Mouse (Mus musculus) heart, embryonic 12.5 days (tissue): ENCODE measurements around the gene Syt16. TPM values are rescaled to one million over a fixed set of nuclear protein-coding genes. Genes with fewer than 3 reads are reported as not detected.
A peak's percentile ranks its signal among the peaks of the same experiment; 100 is the strongest.

Experiments used
- ATAC-seq: fragments of 200-750 bp; cut with Nextera tagmentation; 2 replicates; pipeline ENCODE4 v1.8.0; 2017; ENCODE audit warnings: moderate TSS enrichment, moderate library complexity; ENCODE audit not compliant: insufficient number of reproducible peaks, low FRiP score
- H3K27ac ChIP-seq: fragments of 300-500 bp; sonication (generic); 2 replicates; pipeline ENCODE4 v1.5.1; 2016; ENCODE audit warnings: mild to moderate bottlenecking, moderate library complexity; ENCODE audit not compliant: poor library complexity, severe bottlenecking
- H3K27me3 ChIP-seq: fragments of 300-500 bp; sonication (generic); replicated peaks from 2 replicates; pipeline ENCODE4 v1.6.1; 2016; ENCODE audit warnings: mild to moderate bottlenecking, moderate library complexity
- H3K36me3 ChIP-seq: fragments of 300-500 bp; sonication (generic); 2 replicates; pipeline ENCODE4 v1.6.1; 2016; ENCODE audit warnings: mild to moderate bottlenecking, moderate library complexity
- H3K4me1 ChIP-seq: fragments of 300-500 bp; sonication (generic); replicated peaks from 2 replicates; pipeline ENCODE4 v1.6.1; 2016; ENCODE audit warnings: mild to moderate bottlenecking
- H3K4me2 ChIP-seq: fragments of 300-500 bp; sonication (generic); 2 replicates; pipeline ENCODE4 v1.6.1; 2016; ENCODE audit warnings: mild to moderate bottlenecking, moderate library complexity
- H3K4me3 ChIP-seq: fragments of 300-500 bp; sonication (generic); 2 replicates; pipeline ENCODE4 v1.5.1; 2016; ENCODE audit warnings: mild to moderate bottlenecking
- H3K9ac ChIP-seq: fragments of 300-500 bp; sonication (generic); 2 replicates; pipeline ENCODE4 v1.6.1; 2016; ENCODE audit warnings: mild to moderate bottlenecking, moderate library complexity
- H3K9me3 ChIP-seq: fragments of 300-500 bp; sonication (generic); replicated peaks from 2 replicates; pipeline ENCODE4 v1.6.1; 2016; ENCODE audit warnings: mild to moderate bottlenecking, moderate library complexity
- WGBS: fragments of 180-500 bp; shearing (Covaris S2); methylation state at CpG from one replicate; pipeline ENCODE4 v1.1.7; 2016; 5-methylcytosine and 5-hydroxymethylcytosine counted together
- polyA plus RNA-seq: library from polyadenylated mRNA; unstranded; fragments of >200 nt; fragmentation: Nextera tagmentation; extraction: Ambion mirVana; gene quantifications from 2 replicates; pipeline ENCODE4 v1.2.1, GENCODE M21; 2016

The Syt16 gene
- polyA plus RNA-seq, 1 experiment from 2014 or later = 0.33 TPM

GRCm38 (mm10) chr12:74282846-74283245, 285.4 kb downstream of the Syt16 start:
- Histone ChIP-seq H3K36me3 (no peaks in the 10 kb centered on the region), H3K4me1 (peaks cover 5% of the 10 kb centered on the region; the same call in 1 of the 2 replicates), H3K9me3 (0 out of 2 replicates have a peak, but pooled peaks cover 3% of the 10 kb centered on the region), H3K27ac (no peak overlapping the region), H3K27me3 (peaks cover 28% of the 10 kb centered on the region), H3K9ac (no peak overlapping the region), H3K4me3 (no peak overlapping the region), H3K4me2 (no peak overlapping the region)
- WGBS = 60% methylated on average over 1 of the region's 1 CpGs
- no peak for ATAC-seq

- Histone ChIP-seq H3K9ac (peak overlapping the region; percentile 37), H3K27ac (no peak overlapping the region), H3K4me3 (peak overlapping the region; percentile 46), H3K36me3 (no peaks in the 10 kb centered on the region), H3K4me2 (peak overlapping the region; percentile 90), H3K4me1 (peaks cover 5% of the 10 kb centered on the region; the same call in 1 of the 2 replicates), H3K27me3 (peaks cover 28% of the 10 kb centered on the region), H3K9me3 (0 out of 2 replicates have a peak, but pooled peaks cover 3% of the 10 kb centered on the region)
- peak; percentile 91 for ATAC-seq
- 1% methylated on average over 49 of the region's 49 CpGs for WGBS
Measured at GRCm38 (mm10) chr12:74284020-74284684, 286.7 kb downstream of the Syt16 start.

GRCm38 (mm10) chr12:74284685-74285054, 287.2 kb downstream of the Syt16 start:
- ATAC-seq = no peak
- Histone ChIP-seq H3K4me2 (peak overlapping the region; percentile 90), H3K4me3 (peak overlapping the region; percentile 46), H3K4me1 (peaks cover 5% of the 10 kb centered on the region; the same call in 1 of the 2 replicates), H3K9me3 (0 out of 2 replicates have a peak, but pooled peaks cover 3% of the 10 kb centered on the region), H3K9ac (0 out of 2 replicates have a peak overlapping the region, but pooled peaks have one; percentile 37), H3K27me3 (peaks cover 28% of the 10 kb centered on the region), H3K36me3 (no peaks in the 10 kb centered on the region), H3K27ac (no peak overlapping the region)
- 5% methylated on average over 11 of the region's 11 CpGs for WGBS

GRCm38 (mm10) chr12:74290983-74291382, 293.5 kb downstream of the Syt16 start:
- 69% methylated on average over 4 of the region's 4 CpGs for WGBS
- no peak overlapping the region for H3K4me3 ChIP-seq
- H3K4me1 ChIP-seq = no peaks in the 10 kb centered on the region
- no peak overlapping the region for H3K27ac ChIP-seq
- no peak for ATAC-seq
- no peak overlapping the region for H3K4me2 ChIP-seq
- no peaks in the 10 kb centered on the region for H3K36me3 ChIP-seq
- H3K27me3 ChIP-seq = peaks cover 12% of the 10 kb centered on the region
- no peaks in the 10 kb centered on the region for H3K9me3 ChIP-seq
- no peak overlapping the region for H3K9ac ChIP-seq

- Histone ChIP-seq H3K4me1 (no peaks in the 10 kb centered on the region), H3K9ac (no peak overlapping the region), H3K4me2 (no peak overlapping the region), H3K4me3 (no peak overlapping the region), H3K27ac (no peak overlapping the region), H3K36me3 (no peaks in the 10 kb centered on the region), H3K27me3 (0 out of 2 replicates have a peak, but pooled peaks cover 7% of the 10 kb centered on the region), H3K9me3 (no peaks in the 10 kb centered on the region)
- no peak for ATAC-seq
- WGBS = 6% methylated on average over 4 of the region's 4 CpGs
Measured at GRCm38 (mm10) chr12:74293624-74294023, 296.2 kb downstream of the Syt16 start.

- WGBS = 38% methylated on average over 5 of the region's 5 CpGs
- Histone ChIP-seq H3K9ac (no peak overlapping the region), H3K27me3 (0 out of 2 replicates have a peak, but pooled peaks cover 7% of the 10 kb centered on the region), H3K4me1 (no peaks in the 10 kb centered on the region), H3K36me3 (no peaks in the 10 kb centered on the region), H3K4me2 (no peak overlapping the region), H3K4me3 (no peak overlapping the region), H3K9me3 (no peaks in the 10 kb centered on the region), H3K27ac (no peak overlapping the region)
- ATAC-seq = no peak
Measured at GRCm38 (mm10) chr12:74296374-74296773, 298.9 kb downstream of the Syt16 start.

- 87% methylated on average over 6 of the region's 6 CpGs for WGBS
- Histone ChIP-seq H3K4me1 (no peaks in the 10 kb centered on the region), H3K4me2 (no peak overlapping the region), H3K9me3 (no peaks in the 10 kb centered on the region), H3K4me3 (no peak overlapping the region), H3K27me3 (no peaks in the 10 kb centered on the region), H3K36me3 (no peaks in the 10 kb centered on the region), H3K9ac (no peak overlapping the region), H3K27ac (no peak overlapping the region)
- no peak for ATAC-seq
Measured at GRCm38 (mm10) chr12:74301559-74301958, 304.1 kb downstream of the Syt16 start.

GRCm38 (mm10) chr12:74303418-74304294, 306.2 kb downstream of the Syt16 start:
- Histone ChIP-seq H3K36me3 (no peaks in the 10 kb centered on the region), H3K4me2 (no peak overlapping the region)
- WGBS = 72% methylated on average over 9 of the region's 9 CpGs

GRCm38 (mm10) chr12:74312611-74313010, 315.1 kb downstream of the Syt16 start:
- no peak overlapping the region for H3K4me2 ChIP-seq
- 74% methylated on average over 3 of the region's 3 CpGs for WGBS
- peaks cover 4% of the 10 kb centered on the region; the same call in 1 of the 2 replicates for H3K4me1 ChIP-seq
- no peak overlapping the region for H3K27ac ChIP-seq
- no peaks in the 10 kb centered on the region for H3K36me3 ChIP-seq
- H3K4me3 ChIP-seq = no peak overlapping the region
- no peak overlapping the region for H3K9ac ChIP-seq
- H3K9me3 ChIP-seq = no peaks in the 10 kb centered on the region
- no peaks in the 10 kb centered on the region for H3K27me3 ChIP-seq
- no peak for ATAC-seq

More at GRCm38 (mm10) chr12:74303418-74304294, 306.2 kb downstream of the Syt16 start:
- ATAC-seq = no peak
- Histone ChIP-seq H3K9ac (no peak overlapping the region), H3K4me1 (no peaks in the 10 kb centered on the region), H3K27ac (no peak overlapping the region), H3K4me3 (no peak overlapping the region), H3K9me3 (no peaks in the 10 kb centered on the region), H3K27me3 (no peaks in the 10 kb centered on the region)

GRCm38 (mm10) chr12:74315221-74315620, 317.8 kb downstream of the Syt16 start:
- Histone ChIP-seq H3K36me3 (no peaks in the 10 kb centered on the region), H3K4me3 (no peak overlapping the region), H3K27ac (no peak overlapping the region), H3K9ac (no peak overlapping the region), H3K9me3 (no peaks in the 10 kb centered on the region), H3K4me2 (no peak overlapping the region), H3K4me1 (peaks cover 4% of the 10 kb centered on the region; the same call in 1 of the 2 replicates), H3K27me3 (no peaks in the 10 kb centered on the region)
- 48% methylated on average over 1 of the region's 2 CpGs for WGBS
- no peak for ATAC-seq
